Mouse (Mus musculus) ZHBTc4 (cell line): ENCODE measurements around the gene Ell2.
A peak's percentile ranks its signal among the peaks of the same experiment; 100 is the strongest.

Source experiments
- DNase-seq: peaks from one replicate; pipeline ENCODE4 v3.0.0-alpha.2; 2011; ENCODE audit warnings: low read depth, low spot score

Gene Ell2

DNA sequence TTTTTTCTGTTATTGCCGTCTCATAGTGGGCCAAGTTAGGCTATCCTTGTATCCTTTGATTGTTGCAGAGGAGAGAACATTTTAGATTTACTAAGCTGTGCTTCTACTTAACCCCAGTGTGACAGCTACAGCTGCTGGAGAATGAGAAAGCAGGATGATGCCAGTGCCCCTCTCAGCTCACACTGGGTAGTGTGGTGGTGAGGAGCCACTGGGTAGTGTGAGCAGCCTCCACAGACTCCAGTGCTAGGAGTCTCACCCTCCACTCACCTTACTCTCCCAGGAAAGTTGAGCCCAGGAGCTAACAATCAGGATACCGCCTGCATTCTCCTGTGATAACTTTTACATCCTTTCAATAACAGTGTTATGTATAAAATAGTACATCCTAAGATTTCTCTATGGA is 60.4 kb downstream of the Ell2 start:
- DNase-seq = no peak

DNA sequence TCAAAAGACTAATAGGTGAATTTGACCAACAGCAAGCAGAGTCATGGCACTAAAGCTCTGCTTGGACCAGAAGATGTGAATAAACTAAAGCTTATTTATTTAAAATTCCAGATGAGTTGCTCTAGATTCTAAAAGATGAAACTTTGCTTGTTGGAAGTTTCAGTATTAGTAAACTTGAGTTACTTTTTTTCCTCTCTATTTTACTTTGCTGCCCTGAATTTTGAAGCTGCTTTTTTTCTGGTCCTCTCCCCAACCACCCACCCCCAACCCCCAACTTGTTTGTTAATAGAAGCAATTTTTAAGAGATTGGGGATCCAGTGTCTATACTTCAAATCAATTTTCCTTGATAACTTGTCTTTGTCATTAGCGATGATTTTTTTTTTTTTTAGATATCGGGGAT is 64.2 kb downstream of the Ell2 start:
- DNase-seq = no peak

DNA sequence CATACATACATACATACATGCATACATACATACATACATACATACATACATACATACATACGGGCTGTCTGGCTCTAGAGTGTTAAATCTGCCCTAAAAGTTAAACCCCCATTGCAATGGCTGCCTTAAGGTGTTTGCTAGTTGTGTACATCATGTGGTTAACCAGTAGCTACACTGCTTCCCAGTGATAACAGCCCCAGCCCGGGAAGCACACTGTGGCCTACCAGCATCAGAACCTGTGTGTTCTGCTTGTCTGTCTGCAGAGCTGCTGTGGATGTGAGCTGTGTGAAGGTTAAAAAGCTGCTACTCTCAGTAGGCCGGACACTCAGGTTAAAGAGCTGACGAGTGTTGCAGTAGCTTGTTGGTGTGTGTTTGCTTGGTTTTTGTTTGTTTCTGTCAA is 64.8 kb downstream of the Ell2 start:
- DNase-seq = no peak

DNA sequence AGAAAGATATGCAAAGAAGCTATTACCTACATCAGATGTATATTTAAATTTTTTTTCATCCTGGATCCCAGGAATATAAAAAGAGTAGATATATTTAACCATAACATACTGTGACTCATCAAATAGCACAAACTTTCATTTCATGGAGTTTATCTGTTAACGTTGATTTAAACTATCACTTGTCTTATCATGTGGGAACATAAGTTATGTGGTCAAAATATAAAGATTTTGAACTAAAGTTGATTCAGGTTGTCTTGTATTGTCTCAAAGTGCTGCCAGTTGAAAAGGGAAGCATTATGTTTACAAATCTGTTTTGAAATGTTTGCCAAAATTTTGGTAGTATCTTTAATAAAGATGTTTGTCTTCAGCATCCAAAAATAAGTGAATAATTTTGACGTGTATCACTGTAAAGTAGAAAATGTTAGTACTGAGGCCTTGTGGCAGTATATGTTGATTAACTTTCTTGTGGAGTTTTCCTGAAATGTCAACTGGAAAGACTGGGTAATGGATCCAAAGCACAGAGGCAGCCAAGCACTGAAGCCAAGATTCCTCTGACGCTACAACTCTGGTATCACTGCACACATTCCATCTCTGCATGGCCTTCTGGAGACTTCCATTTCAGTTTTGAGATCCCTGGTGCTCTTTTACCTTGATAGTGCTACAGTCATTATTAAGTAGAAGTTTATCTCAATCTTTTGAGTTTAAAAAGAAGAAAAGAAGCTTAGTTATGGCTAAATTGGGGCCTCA is 65.6 kb downstream of the Ell2 start:
- no peak for DNase-seq

DNA sequence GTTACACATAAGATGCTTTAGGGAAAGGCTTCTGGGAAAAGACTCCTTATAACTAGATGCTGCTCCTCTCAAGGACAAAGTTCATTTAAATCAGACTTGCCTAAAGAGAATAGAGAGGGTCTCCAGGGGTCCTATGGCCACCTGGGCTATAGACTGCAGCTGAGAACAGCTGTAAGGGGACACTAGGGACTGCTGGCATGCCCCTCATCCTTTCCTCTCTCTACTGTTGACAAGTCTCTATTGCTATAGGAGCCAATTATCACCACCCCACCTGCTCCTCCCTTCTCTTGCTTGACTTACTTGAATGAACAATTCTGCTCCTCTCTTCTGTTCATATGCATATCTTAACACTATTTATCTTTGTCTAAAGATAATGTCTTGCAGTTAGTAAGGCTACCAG is 69.4 kb downstream of the Ell2 start:
- no peak for DNase-seq

DNA sequence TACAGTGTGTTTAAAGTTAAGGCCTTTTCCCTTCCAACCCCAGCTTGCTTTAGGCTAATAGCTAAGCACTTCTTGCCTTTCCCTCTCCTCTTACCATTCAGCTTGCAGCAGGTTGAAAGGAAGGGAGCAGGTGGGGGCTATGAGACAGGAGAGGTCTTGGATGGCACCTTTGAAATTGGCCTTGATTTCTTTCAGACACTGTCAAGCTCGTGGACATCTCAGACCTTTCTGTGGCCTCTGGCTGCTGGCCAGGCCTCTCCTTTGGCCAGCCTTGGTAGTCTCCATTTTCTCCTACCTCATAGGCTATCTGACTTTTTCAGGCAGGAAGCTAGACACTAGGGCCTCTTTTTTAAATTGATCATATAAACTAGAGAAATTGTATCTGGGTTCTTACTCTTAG is 70.1 kb downstream of the Ell2 start:
- no peak for DNase-seq

DNA sequence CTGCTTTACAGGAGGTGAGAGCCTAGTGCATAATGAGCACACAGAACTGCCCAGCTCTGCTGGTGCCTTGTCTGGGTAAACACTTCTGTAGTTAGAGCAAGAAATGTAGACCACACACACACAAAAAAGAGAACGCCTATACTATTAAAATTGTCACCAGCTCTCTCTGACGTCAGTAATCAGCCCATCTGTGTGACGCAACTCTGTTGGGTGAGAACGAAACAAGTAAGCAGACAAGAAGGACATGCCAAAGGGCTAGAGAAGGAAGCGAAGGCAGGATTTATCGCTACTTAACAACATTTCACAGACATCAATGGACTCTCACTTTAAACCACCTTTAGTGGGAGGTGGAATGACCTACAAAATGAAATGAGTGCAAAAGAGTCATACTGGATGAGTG is 71.6 kb downstream of the Ell2 start:
- no peak for DNase-seq

DNA sequence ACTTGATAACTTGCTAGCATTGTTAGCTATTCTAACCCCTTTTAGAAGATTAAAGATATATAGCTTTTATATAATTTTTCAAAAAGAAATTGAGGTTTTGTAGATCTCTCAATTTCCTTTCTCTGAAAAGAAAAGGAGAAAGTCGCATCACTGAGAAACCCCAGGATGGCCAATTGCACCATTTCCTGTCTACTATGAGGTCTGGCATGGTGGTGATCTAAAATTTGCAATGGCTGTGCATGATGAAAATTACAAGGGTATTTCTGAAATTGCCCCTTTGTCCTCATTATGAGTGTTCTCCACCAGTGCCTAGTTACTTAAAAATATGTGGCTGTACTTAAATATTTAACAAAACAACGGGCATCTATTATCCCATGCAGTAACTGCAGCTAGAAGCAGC is 72.6 kb downstream of the Ell2 start:
- DNase-seq = no peak

DNA sequence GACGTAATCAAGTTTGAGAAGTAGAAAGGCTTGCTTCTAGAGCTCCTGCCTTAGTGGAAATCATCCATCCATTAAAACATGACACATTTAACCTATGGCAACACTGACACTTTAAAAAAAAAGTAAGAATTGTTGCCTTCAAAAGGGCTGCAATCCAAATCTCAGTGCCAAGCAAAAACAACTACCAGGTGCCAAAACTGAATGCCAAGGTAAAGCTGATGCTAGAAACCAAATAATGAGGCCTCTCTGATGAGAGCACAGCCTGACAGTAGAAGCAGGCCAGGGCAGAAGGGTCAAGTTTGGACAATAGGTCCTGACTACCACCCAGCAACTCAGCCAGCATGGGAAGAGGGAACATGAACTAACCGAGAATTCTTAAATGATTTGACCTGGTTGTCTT is 73.5 kb downstream of the Ell2 start:
- DNase-seq = no peak

DNA sequence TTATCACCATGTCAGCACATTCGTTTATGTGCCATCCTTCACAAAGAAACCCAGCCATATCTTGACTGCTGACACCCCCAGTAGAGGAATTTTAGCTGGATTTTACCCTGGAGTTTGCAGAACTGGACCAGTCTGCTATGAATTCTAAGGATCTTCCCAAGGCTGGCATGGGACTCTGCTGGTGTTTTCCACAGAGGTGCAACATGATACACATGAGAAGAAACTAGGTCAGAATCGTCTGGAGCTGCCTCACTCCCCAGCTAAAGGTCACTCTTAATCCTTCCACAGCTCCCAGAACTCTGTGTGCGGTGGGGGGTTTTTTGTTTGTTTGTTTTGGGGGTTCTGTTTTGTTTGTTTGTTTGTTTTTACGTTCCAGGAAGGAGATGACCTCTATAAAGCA is 79.2 kb downstream of the Ell2 start:
- DNase-seq = no peak

DNA sequence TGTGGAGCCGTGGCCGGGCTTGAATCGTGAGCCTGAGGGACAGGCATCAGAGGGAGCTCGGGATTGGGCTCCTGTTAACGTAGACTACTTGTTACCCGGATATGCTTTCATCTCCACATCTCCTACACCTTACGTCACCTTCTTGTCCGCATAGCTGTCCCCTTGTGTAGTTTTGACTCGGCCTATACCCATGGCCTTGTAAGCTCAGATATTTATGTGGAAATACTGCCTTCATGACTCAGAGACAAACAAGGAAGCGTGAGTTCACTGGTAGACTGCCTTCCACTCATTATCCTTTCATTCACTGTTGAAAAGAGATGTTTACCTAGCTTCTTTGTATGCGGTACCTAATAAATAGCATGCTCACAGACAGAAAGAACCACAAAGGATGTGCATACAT is 79.7 kb downstream of the Ell2 start:
- DNase-seq = no peak

DNA sequence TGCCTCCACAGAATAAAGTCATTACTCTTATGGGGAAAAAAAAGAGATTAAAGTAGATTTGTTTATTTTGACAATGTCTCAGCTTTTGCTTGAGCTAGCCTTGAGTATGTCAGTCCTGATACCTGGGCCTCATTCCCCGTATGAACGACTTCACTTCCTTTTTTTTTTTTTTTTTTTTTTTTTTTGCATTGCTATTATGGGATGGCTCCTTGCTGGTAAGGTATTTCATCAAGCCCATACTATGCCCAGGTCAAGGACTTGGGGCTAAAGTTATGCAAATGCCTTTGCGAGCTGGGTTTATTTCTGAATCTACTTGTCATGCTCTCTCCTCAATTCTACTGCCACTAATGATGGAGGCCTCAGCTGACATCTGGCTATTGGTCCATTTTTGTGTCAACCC is 80.8 kb downstream of the Ell2 start:
- DNase-seq = no peak

DNA sequence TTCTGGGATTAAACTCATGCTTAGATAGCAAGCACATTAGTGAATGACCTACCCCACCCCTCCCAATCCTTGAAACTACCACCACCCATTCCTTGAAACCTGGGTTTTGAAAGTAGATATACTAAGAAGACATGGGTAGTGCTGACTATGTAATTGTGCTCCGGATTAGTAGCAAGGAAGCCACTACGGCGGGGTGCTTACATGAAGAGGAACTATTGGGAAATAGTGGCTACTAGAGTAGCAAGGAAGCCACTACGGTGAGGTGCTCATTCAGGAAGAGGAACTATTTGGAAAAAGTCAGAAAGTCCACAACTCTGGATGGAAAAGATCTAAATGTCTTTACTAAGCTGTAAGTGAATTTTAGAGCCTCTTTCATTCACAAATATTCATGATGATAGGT is 81.6 kb downstream of the Ell2 start:
- no peak for DNase-seq

DNA sequence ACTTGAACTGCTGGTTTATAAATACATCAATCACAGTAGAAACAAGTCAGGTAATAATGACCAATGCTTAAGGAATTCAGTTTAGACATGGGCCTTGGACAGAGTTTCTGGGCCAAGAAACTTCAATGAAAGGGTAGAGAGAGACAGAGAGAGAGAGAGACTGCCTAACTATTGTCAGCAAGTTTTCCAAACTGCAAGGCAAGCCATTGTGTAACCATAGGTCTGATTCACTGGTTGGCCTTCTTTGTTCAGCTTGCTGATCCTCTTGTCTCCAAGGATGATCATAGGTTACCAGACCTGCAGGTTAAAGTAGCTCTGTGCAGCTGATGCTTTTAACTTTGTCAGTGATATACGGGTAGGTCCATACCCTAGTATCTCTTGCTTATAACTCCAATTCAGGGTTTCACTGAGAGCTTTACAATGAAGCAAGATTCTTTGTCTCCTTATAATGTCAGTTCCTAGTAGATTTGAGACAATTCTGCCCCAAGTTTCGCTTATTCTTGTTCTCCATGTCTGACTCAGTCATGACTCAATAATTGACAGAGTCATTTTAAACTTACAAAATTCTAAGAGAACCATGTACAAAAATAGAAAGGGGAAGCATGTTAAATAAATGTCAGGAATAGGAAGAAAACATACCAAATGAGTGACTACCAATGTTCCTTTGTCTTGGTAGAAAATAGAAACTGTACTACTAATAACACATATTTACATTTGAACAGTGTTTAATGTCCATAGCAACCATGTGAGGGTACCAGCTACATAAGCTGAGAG is 82.7 kb downstream of the Ell2 start:
- no peak for DNase-seq

DNA sequence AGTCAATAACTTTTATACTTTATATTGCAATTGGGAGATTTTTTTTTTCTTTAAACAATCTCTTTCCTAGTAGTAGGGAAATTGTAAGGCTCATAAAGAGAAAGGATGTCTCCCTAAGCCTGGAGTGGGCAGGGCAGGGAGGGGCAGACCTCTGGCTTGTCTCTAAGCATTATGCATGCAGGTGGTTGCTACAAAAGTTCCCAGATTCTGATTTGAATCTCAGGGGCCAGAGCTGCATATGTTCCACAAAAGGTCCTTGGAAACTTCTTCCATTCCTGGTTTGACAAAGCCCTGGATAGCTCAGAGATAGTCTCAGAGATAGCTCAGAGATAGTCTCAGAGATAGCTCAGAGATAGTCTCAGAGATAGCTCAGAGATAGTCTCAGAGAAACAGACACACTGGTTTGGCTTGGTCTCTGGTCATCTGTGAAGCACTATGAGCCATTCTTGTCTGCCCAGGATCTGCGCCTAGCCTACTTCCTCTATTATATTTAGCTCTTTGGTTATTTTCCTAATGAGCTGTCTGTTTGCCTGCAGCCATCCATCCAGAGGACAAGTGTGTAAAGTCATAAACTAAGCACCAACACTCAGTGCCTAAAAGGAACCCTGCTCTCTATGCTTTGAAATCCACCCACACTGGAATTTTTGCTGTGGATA is 84.1 kb downstream of the Ell2 start:
- no peak for DNase-seq

DNA sequence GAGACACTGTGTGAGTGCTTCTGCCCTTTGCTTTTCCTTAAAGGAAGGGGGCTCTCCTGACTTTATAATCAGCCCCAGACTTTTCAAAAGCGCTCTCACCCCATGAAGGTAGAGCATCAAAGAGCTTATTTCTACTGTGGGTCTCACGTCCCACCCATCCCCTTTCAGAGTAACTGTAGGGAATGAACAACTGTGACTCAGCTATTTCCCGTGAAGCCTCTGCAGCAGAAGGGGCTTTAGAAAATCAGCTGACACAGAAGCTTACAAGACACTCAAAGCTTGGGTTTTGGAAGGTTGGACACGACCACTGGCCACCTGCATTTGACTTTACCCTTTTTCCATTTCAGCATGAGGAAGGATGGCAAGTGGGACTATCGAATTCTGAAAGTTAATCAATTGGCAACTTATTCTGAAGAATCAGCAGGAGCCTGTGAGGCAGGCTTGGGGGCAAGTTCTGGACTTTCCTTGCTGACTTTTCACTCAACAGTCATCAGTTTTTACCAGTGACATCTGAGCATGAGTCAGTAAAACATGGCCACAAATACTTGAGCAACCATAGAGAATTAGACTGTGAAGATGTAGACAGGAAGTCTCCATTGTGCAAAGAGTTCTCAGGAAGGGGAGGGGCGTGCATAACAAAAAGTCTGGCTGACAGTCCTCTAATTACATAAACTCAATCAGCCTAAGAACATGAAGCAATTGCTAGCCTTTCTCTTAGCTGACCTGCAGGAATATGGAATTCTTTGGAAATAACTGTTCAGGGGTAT is 87.5 kb downstream of the Ell2 start:
- DNase-seq = peak; percentile 56

DNA sequence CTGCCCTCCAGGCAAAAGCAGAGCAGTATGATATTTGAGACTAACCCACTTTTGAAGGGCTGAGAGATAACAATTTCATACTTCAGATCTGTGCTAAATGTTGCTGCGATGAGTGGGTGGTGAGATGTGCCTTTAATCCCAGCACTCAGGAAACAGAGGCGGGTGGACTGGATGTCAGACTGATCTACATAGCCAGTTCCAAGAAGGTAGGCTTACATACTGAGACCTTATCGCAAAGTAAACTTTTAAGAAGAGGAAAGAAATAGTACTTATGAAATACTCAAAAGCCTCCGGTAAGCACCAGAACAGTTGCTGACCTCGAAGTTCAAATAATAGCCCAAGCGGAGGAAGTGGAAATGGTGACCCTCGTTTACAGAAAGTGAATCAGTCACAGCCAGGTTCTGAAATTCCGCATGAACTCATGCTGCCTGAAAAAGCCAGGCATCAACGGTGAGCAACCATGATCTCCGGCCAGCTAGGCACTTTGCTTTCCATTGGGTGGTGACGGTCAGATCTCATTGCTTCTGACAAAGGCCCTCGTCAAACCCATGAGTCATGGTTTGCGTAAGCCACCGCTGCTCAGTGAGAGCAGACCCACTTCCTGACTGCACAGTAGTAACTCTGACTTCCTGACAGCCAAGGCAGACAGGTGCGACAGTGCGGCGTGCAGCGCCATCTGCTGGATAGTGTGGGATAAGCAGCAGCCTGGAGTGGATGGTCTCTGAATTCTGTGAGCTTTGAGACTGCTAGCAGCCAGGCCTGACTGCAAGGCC is 91.0 kb downstream of the Ell2 start:
- peak; percentile 94 for DNase-seq

DNA sequence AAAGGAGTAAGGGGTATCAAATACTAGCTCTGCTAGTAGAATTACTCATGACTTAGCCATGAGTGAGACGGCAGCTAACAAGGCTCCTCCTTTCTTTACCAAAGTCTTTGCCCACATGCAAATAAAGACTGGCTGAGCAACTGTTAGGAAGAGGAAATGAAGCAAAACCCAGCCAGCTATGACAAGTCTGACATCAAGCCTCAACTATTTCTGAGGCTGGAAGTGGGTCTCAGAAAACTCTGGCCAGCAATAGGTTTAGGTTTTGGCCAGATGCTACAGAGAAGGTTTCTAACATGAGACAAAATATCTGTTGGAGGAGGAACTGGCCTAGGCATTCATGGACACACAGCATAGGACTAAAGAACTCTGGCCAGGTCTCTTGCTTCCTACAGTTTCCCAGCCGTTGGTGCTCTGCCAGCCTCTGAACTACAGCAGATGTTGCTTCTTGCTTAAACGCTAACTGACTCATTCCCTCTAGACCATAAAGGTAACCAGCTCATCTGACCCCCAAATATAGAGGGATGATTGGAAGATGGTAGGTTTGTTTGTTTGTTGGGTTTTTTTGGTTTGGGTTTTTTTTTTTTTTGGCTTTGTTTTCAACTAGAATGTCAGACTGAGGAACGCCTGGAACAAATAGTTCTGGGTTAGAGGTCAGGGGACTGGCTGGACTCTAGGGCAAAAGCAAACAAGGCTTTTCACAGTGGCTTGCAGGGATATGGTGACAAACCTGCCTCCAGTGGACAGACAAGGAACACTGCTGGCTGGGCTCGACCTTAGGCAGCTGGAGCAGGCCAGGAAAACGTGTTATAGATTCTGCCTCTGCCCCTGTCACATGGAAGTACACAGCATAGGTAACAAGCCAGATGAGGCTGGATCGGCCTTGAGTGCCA is 92.1 kb downstream of the Ell2 start:
- DNase-seq = peak; percentile 39

DNA sequence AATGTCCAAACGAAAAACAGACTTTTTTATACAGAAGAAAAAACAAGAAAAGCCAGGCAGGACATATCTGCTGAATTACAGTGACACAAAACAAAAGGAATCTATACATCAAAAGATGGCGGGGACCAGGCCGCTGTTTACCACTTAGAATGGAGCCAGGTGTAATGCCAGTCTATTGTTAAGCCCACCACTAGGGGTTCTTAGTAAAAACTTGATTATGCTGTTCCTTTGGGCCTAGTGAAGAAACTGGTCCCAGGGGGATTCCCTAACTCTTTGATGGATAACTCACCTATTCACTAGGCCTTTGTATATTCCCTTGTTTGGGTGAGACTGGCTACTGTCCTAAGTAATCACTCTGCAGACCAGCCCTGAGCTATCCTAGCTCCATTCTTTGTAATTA is 92.9 kb downstream of the Ell2 start:
- DNase-seq = peak; percentile 72

DNA sequence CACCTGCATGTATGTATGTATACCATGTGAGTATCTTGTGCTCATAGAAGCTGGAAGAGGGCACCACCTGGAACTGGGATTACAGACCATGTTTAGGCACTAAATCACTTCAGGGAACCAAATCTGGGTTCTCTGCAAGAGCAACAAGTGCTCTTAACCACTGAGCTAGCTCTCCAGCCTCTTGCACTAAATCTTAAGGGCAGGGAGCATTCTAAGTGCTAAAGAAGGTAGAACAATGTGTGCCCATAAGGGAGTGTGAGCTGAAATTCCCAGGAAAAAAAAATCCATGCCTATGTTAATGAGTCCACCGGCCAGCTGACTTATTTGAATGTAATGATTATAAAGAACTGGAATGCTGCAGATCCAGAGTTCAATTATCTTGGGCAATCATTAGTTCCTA is 101.4 kb downstream of the Ell2 start:
- no peak for DNase-seq
